Mouse (Mus musculus) gonadal fat pad, adult 2 months (tissue): Measurements from ENCODE around the gene Gm17078. TPM values are rescaled to one million over a fixed set of nuclear protein-coding genes. Genes with fewer than 3 reads are reported as not detected.
"Not testable (repeated sequence)": the region's sequence is repeated elsewhere in the genome, so short reads cannot be mapped to it uniquely, and the experiment has no call there.

Source experiments
- DNase-seq: peaks from one replicate; pipeline ENCODE4 v3.0.0-alpha.2; 2012; ENCODE audit warnings: low read depth
- polyA plus RNA-seq: library from polyadenylated mRNA; depleted of rRNA; stranded (reverse); fragments of >200 nt; gene quantifications from 2 replicates; pipeline ENCODE4 v1.2.3, GENCODE M21; 2012; rRNA removed

Gm17078 gene
- not detected in 2 replicates for polyA plus RNA-seq

GRCm38 (mm10) chr14:51611210-51611609, at the start of gene Gm17078:
Gm17078 (minus strand) TSS chr14:51611310.
- no peak for DNase-seq

- DNase-seq, result not testable (repeated sequence)
Observed at GRCm38 (mm10) chr14:51635566-51635965, 24.5 kb upstream of the Gm17078 start, which contains the start of gene Gm4181. Gm4181 (minus strand) TSS chr14:51635666.

- not testable (repeated sequence) for DNase-seq
Observed at GRCm38 (mm10) chr14:51632426-51632825, 21.3 kb upstream of the Gm17078 start.

- DNase-seq, result not testable (repeated sequence)
Observed at GRCm38 (mm10) chr14:51592039-51592438, 19.1 kb downstream of the Gm17078 start, which contains the start of gene Gm17174. Gm17174 (minus strand) TSS chr14:51592139.

- DNase-seq, result not testable (repeated sequence)
Observed at GRCm38 (mm10) chr14:51573963-51574362, 37.1 kb downstream of the Gm17078 start, which contains the start of gene Gm17175. Gm17175 (minus strand) TSS chr14:51574063.

Other genes with a start within 250 kb of the Gm17078 start
- gene Gm7247, start 249.6 kb downstream of the Gm17078 start, polyA plus RNA-seq, result not detected in 2 replicates
- gene Vmn2r88, start 200.5 kb downstream of the Gm17078 start, polyA plus RNA-seq, result not detected in 2 replicates
- gene Vmn2r89, start 159.5 kb downstream of the Gm17078 start, polyA plus RNA-seq, result not detected in 2 replicates
- gene Gm5622, start 58.5 kb downstream of the Gm17078 start, polyA plus RNA-seq, result not detected in 2 replicates
- gene Gm17175, start 37.2 kb downstream of the Gm17078 start, polyA plus RNA-seq, result not detected in 2 replicates
- not detected in 2 replicates for gene Gm17174, start 19.2 kb downstream of the Gm17078 start, polyA plus RNA-seq
- not detected in 2 replicates for gene Gm4181, start 24.4 kb upstream of the Gm17078 start, polyA plus RNA-seq
- not detected in 2 replicates for gene Gm17079, start 84.2 kb upstream of the Gm17078 start, polyA plus RNA-seq
- not detected in 2 replicates for gene Gm5800, start 105.9 kb upstream of the Gm17078 start, polyA plus RNA-seq
- not detected in 2 replicates for gene Ang4, start 162.3 kb upstream of the Gm17078 start, polyA plus RNA-seq
- gene AY358078, start 188.7 kb upstream of the Gm17078 start, polyA plus RNA-seq, result not detected in 2 replicates
- 0.34 TPM in 1 of 2 replicates, not detected in the other for gene Ear6, start 242.4 kb upstream of the Gm17078 start, polyA plus RNA-seq